Mouse (Mus musculus) cerebellum, adult 9-10 months (tissue): ENCODE results near the gene Gsg1.

ENCODE experiments used
- DNase-seq: peaks from one replicate; pipeline ENCODE4 v3.0.0; 2022

The Gsg1 gene

DNA sequence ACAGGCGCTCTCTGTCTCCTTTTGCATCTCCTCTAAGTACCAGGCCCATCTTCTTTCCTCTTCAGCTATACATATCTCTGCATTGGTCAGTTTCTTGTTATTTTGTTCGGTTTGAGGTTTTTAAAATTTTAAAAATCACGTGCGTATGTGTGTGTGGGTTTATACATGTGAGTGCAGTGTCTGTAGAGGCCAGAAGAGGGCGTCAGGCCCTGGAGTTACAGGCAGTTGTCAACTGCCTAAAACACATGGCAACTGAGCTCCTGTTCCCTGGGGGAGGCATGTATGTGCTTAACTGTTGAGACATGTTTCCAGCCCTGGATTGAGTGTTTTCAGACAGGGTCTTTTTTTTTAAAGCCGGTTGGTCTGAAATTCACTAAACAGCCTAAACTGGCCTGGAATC lies 51.5 kb downstream of the Gsg1 start:
- DNase-seq: no peak

DNA sequence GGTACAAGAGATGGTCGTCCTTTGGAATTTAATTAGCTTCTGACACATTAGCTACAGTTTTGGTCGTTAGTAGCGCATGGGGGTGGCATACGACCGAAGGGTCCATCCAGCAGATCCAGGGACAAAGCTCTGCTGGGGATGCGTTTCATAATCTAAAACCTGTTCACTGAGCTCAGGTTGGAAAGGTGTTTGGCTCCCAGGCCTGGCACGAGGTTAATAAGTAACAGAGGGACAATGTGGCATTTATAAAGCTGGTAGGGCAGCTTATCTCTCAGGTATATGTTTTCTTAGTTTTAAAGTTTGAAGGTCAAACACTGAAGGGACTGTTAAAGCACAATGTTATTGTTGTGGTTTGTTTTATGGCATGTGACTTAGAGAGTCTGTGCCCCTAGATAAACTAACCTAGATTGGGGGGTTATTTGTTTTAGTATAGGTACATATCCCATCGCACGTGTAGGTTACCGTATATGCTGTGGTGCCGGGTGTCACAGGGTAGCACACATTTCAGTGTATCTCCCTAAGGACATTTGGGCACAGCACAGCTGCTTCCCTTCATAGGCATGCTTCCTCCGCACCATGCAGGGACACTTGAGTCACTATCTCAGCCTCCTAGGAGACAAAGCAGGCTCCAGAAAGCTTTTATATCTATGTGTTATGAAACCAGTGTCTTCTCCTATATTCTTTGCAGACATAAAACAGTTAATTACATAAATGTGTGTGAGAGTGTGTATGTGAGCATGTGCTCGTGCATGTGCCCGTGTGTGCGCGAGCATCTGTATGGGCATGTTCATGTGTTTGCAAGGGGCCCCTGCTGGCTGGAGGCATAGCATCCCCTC lies 53.8 kb downstream of the Gsg1 start:
- DNase-seq: no peak

GRCm38 (mm10) chr6:135198726-135199125 lies 55.4 kb downstream of the Gsg1 start:
- no peak for DNase-seq

DNA sequence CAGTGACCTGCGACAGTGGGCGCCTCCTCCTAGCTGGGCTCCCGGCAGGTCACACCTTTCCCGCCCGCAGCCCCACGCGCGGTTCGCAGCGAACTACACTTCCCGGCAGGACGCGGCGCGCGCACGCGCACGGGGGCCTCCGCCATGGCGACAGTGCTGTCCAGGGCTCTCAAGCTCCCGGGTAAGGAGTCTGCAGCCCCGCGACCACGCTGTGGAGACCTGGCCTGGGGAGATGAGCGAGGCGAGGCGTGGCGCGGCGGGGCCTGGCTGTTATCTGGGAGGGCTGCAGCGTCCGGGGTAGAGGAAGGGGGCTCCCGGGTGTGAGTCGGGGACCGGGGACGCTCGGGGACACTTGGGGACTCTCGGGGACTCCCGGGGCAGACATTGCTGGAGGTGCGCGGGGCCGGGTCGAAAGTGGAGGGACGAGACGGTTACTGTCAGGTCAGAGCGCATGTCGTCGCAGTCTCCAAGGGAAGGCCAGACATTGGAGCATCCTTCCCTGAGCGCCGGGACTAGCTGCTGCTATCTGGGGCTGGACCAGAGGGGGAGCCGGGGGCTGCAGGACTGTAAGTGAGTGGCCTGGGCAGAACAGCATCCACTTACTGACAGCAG lies 56.1 kb downstream of the Gsg1 start, which contains the start of the genes Fam234b and Hebp1:
Gene Fam234b (plus strand): TSS at position 57 of the 612 bp plus-strand sequence.
Gene Hebp1 (minus strand): TSS at position 102 of the 612 bp plus-strand sequence.
- peak; percentile 88 for DNase-seq

DNA sequence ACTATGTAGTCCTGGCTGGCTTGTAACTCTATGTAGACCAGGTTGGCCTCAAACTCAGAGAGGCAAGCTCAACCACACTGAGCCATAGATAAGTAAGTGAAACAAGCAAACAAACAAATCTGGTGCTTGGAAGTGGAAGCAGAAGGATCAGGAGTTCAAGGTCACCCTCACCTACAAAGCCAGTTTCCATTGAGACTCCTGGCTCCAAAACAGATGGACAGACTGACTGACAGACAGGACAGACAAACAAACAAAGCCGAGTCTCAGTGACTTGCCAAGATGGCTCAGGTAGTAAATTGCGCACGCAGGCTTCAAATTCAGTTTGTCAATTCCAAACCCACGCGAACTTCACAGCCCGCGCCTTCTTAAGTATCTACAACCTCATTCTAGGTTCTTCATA lies 56.7 kb downstream of the Gsg1 start:
- DNase-seq: no peak

- DNase-seq: no peak
These were observed 57.4 kb downstream of the Gsg1 start for GRCm38 (mm10) chr6:135196707-135197106.

DNA sequence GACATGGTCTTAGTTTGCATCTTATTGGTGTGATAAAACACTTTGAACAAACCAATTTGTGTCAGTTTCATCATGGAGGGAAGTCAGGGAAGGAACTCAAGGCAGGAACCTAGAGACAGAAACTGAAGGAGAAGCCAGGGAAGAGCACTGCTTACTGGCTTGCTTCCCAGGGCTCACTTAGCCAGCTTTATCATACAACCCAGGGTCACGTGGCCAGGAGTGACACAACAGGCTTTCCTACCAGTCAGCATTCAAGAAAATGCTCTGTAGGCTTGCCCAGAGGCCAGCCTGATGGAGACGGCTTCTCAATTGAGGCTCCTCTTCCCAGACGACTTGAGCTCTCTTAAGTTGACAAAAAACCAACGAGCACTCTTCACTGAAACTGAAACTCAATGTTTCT lies 59.2 kb downstream of the Gsg1 start:
- no peak for DNase-seq

GRCm38 (mm10) chr6:135193733-135194132 lies 60.4 kb downstream of the Gsg1 start:
- DNase-seq: no peak

DNA sequence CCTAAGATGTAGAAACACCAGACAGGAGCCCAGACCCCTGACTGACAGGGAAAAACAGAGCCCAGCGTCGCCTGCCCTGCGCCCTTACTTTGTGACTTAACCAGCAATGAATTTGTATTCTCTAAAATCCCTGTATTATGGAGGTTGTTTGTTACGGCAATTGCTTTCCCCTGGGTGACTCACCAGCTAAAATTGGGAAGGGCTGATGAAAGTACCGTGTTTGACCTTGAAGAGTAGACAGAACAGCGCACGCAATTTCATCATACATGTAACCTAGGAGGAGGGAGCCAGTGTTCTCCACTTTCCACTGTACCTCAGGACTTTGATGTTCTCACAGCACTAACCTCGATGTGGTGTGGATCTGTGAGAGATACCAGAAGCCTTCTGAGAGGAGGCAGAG lies 61.2 kb downstream of the Gsg1 start:
- no peak for DNase-seq

- DNase-seq: no peak
These were observed 62.2 kb downstream of the Gsg1 start for GRCm38 (mm10) chr6:135191906-135192305.

GRCm38 (mm10) chr6:135190122-135190521 lies 64.0 kb downstream of the Gsg1 start:
- no peak for DNase-seq

GRCm38 (mm10) chr6:135188629-135189028 lies 65.5 kb downstream of the Gsg1 start:
- no peak for DNase-seq
